Mouse (Mus musculus): Measurements from ENCODE around the gene Olfr98. TPM values are rescaled to one million over a fixed set of nuclear protein-coding genes. Genes with fewer than 3 reads are reported as not detected.
"Not testable (repeated sequence)": the region's sequence is repeated elsewhere in the genome, so short reads cannot be mapped to it uniquely, and the experiment has no call there.

Gene Olfr98
- polyA plus RNA-seq, 1 experiment from 2014 or later = not detected

- H3K4me2 ChIP-seq = no peak overlapping the region
- no peak overlapping the region for H3K4me3 ChIP-seq (replicated peaks)
- H3K27ac ChIP-seq = no peak overlapping the region
- no peak overlapping the region for H3K9ac ChIP-seq (replicated peaks)
- no peaks in the 10 kb centered on the region for H3K36me3 ChIP-seq
- H3K4me1 ChIP-seq (replicated peaks) = no peaks in the 10 kb centered on the region
- H3K9me3 ChIP-seq = no peaks in the 10 kb centered on the region
- no peaks in the 10 kb centered on the region for H3K27me3 ChIP-seq
- ATAC-seq (ENCODE audit: insufficient number of reproducible peaks, insufficient read depth, low FRiP score, low TSS enrichment, low read depth) = no peak
Observed at GRCm38 (mm10) chr17:37249460-37249859, 14.1 kb downstream of the Olfr98 start.

GRCm38 (mm10) chr17:37246715-37247114, 16.8 kb downstream of the Olfr98 start:
- H3K4me2 ChIP-seq = no peak overlapping the region
- no peak for ATAC-seq (ENCODE audit: insufficient number of reproducible peaks, insufficient read depth, low FRiP score, low TSS enrichment, low read depth)
- H3K4me3 ChIP-seq (replicated peaks) = no peak overlapping the region
- no peaks in the 10 kb centered on the region for H3K27me3 ChIP-seq
- no peak overlapping the region for H3K27ac ChIP-seq
- H3K9me3 ChIP-seq = no peaks in the 10 kb centered on the region
- no peak overlapping the region for H3K9ac ChIP-seq (replicated peaks)
- WGBS = 31% methylated on average over 5 of the region's 5 CpGs
- H3K36me3 ChIP-seq = no peaks in the 10 kb centered on the region
- no peaks in the 10 kb centered on the region for H3K4me1 ChIP-seq (replicated peaks)

GRCm38 (mm10) chr17:37242198-37242597, 21.4 kb downstream of the Olfr98 start:
- Histone ChIP-seq H3K4me3 (replicated peaks) (no peak overlapping the region), H3K27ac (no peak overlapping the region), H3K27me3 (no peaks in the 10 kb centered on the region), H3K9me3 (no peaks in the 10 kb centered on the region), H3K4me1 (replicated peaks) (no peaks in the 10 kb centered on the region), H3K4me2 (no peak overlapping the region), H3K9ac (replicated peaks) (no peak overlapping the region), H3K36me3 (no peaks in the 10 kb centered on the region)
- no peak for ATAC-seq (ENCODE audit: insufficient number of reproducible peaks, insufficient read depth, low FRiP score, low TSS enrichment, low read depth)
- 64% methylated on average over 3 of the region's 3 CpGs for WGBS

GRCm38 (mm10) chr17:37237230-37237629, 26.3 kb downstream of the Olfr98 start, which contains the start of gene Olfr97:
TSS of gene Olfr97 (minus strand) at chr17:37237330.
- WGBS = 90% methylated on average over 2 of the region's 2 CpGs
- not testable (repeated sequence) for H3K27me3 ChIP-seq; H3K27ac ChIP-seq; H3K4me2 ChIP-seq; H3K4me1 ChIP-seq (replicated peaks); H3K4me3 ChIP-seq (replicated peaks); H3K9ac ChIP-seq (replicated peaks); H3K9me3 ChIP-seq; H3K36me3 ChIP-seq; ATAC-seq (ENCODE audit: insufficient number of reproducible peaks, insufficient read depth, low FRiP score, low TSS enrichment, low read depth)

GRCm38 (mm10) chr17:37221879-37222278, 41.7 kb downstream of the Olfr98 start:
- 19% methylated on average over 1 of the region's 1 CpGs for WGBS
- no peak for ATAC-seq (ENCODE audit: insufficient number of reproducible peaks, insufficient read depth, low FRiP score, low TSS enrichment, low read depth)

GRCm38 (mm10) chr17:37219846-37220245, 43.7 kb downstream of the Olfr98 start, which contains the start of gene Olfr96:
TSS of gene Olfr96 (plus strand) at chr17:37220146.
- no peak for ATAC-seq (ENCODE audit: insufficient number of reproducible peaks, insufficient read depth, low FRiP score, low TSS enrichment, low read depth)
- no peaks in the 10 kb centered on the region for H3K36me3 ChIP-seq
- WGBS = 64% methylated on average over 4 of the region's 4 CpGs
- H3K4me2 ChIP-seq = no peak within 1 kb of the TSS
- H3K9ac ChIP-seq (replicated peaks) = no peak within 1 kb of the TSS
- peaks cover 14% of the 10 kb centered on the region; the same call in 1 of the 2 replicates for H3K9me3 ChIP-seq
- H3K4me1 ChIP-seq (replicated peaks) = no peaks in the 10 kb centered on the region
- no peaks in the 10 kb centered on the region for H3K27me3 ChIP-seq
- H3K4me3 ChIP-seq (replicated peaks) = no peak within 1 kb of the TSS
- H3K27ac ChIP-seq = no peak within 1 kb of the TSS

More at GRCm38 (mm10) chr17:37221879-37222278, 41.7 kb downstream of the Olfr98 start:
- Histone ChIP-seq H3K36me3 (no peaks in the 10 kb centered on the region), H3K9ac (replicated peaks) (no peak overlapping the region), H3K27me3 (no peaks in the 10 kb centered on the region), H3K4me3 (replicated peaks) (no peak overlapping the region), H3K27ac (no peak overlapping the region), H3K9me3 (peaks cover 9% of the 10 kb centered on the region; the same call in 1 of the 2 replicates), H3K4me1 (replicated peaks) (no peaks in the 10 kb centered on the region), H3K4me2 (no peak overlapping the region)

GRCm38 (mm10) chr17:37218486-37218885, 45.1 kb downstream of the Olfr98 start:
- no peaks in the 10 kb centered on the region; the same call in 1 of the 2 replicates for H3K27me3 ChIP-seq
- H3K9ac ChIP-seq (replicated peaks) = no peak overlapping the region
- 89% methylated on average over 3 of the region's 3 CpGs for WGBS
- no peak overlapping the region for H3K27ac ChIP-seq
- no peak overlapping the region for H3K4me2 ChIP-seq
- H3K4me1 ChIP-seq (replicated peaks) = no peaks in the 10 kb centered on the region
- no peak overlapping the region for H3K4me3 ChIP-seq (replicated peaks)
- H3K9me3 ChIP-seq = peaks cover 14% of the 10 kb centered on the region; the same call in 1 of the 2 replicates
- ATAC-seq (ENCODE audit: insufficient number of reproducible peaks, insufficient read depth, low FRiP score, low TSS enrichment, low read depth) = no peak
- no peaks in the 10 kb centered on the region for H3K36me3 ChIP-seq

- no peak within 1 kb of the TSS for H3K9ac ChIP-seq (replicated peaks)
- H3K27me3 ChIP-seq = peaks cover 25% of the 10 kb centered on the region
- 71% methylated on average over 3 of the region's 3 CpGs for WGBS
- peaks cover 3% of the 10 kb centered on the region; the same call in 1 of the 2 replicates for H3K4me1 ChIP-seq (replicated peaks)
- no peak within 1 kb of the TSS for H3K4me2 ChIP-seq
- H3K9me3 ChIP-seq = peaks cover 13% of the 10 kb centered on the region; the same call in 1 of the 2 replicates
- no peak within 1 kb of the TSS for H3K4me3 ChIP-seq (replicated peaks)
- ATAC-seq (ENCODE audit: insufficient number of reproducible peaks, insufficient read depth, low FRiP score, low TSS enrichment, low read depth) = no peak
- no peaks in the 10 kb centered on the region for H3K36me3 ChIP-seq
- no peak within 1 kb of the TSS for H3K27ac ChIP-seq
Observed at GRCm38 (mm10) chr17:37213018-37213417, 50.5 kb downstream of the Olfr98 start, which contains the start of gene Olfr95. TSS of gene Olfr95 (minus strand) at chr17:37213118.

Other genes with a start within 250 kb of the Olfr98 start
- gene Mog, start 240.4 kb downstream of the Olfr98 start, polyA plus RNA-seq (2016; fragmentation: Nextera tagmentation; extraction: Ambion mirVana) = 0.24 TPM in 1 of 2 replicates, not detected in the other
- gene Gabbr1, start 217.8 kb downstream of the Olfr98 start, polyA plus RNA-seq (2016; fragmentation: Nextera tagmentation; extraction: Ambion mirVana) = 18.0 and 18.1 TPM in 2 replicates
- 0.08 TPM in 1 of 2 replicates, not detected in the other for gene Olfr90, start 175.2 kb downstream of the Olfr98 start, polyA plus RNA-seq (2016; fragmentation: Nextera tagmentation; extraction: Ambion mirVana)
- not detected in 2 replicates for gene Olfr91, start 165.5 kb downstream of the Olfr98 start, polyA plus RNA-seq (2016; fragmentation: Nextera tagmentation; extraction: Ambion mirVana)
- not detected in 2 replicates for gene Olfr92, start 143.7 kb downstream of the Olfr98 start, polyA plus RNA-seq (2016; fragmentation: Nextera tagmentation; extraction: Ambion mirVana)
- not detected in 2 replicates for gene Olfr93, start 102.3 kb downstream of the Olfr98 start, polyA plus RNA-seq (2016; fragmentation: Nextera tagmentation; extraction: Ambion mirVana)
- not detected in 2 replicates for gene Ubd, start 69.9 kb downstream of the Olfr98 start, polyA plus RNA-seq (2016; fragmentation: Nextera tagmentation; extraction: Ambion mirVana)
- gene Olfr94, start 62.8 kb downstream of the Olfr98 start, polyA plus RNA-seq (2016; fragmentation: Nextera tagmentation; extraction: Ambion mirVana) = not detected in 2 replicates
- gene Olfr95, start 50.6 kb downstream of the Olfr98 start, polyA plus RNA-seq (2016; fragmentation: Nextera tagmentation; extraction: Ambion mirVana) = not detected in 2 replicates
- gene Olfr96, start 43.6 kb downstream of the Olfr98 start, polyA plus RNA-seq (2016; fragmentation: Nextera tagmentation; extraction: Ambion mirVana) = not detected in 2 replicates
- gene Olfr97, start 26.4 kb downstream of the Olfr98 start, polyA plus RNA-seq (2016; fragmentation: Nextera tagmentation; extraction: Ambion mirVana) = not detected in 2 replicates
- gene H2-M3, start 6.5 kb upstream of the Olfr98 start, polyA plus RNA-seq (2016; fragmentation: Nextera tagmentation; extraction: Ambion mirVana) = 1.6 and 1.8 TPM in 2 replicates
- not detected in 2 replicates for gene Olfr99, start 19.7 kb upstream of the Olfr98 start, polyA plus RNA-seq (2016; fragmentation: Nextera tagmentation; extraction: Ambion mirVana)
- not detected in 2 replicates for gene Olfr101, start 40.6 kb upstream of the Olfr98 start, polyA plus RNA-seq (2016; fragmentation: Nextera tagmentation; extraction: Ambion mirVana)
- not detected in 2 replicates for gene Olfr102, start 53.3 kb upstream of the Olfr98 start, polyA plus RNA-seq (2016; fragmentation: Nextera tagmentation; extraction: Ambion mirVana)
- not detected in 2 replicates for gene Olfr103, start 75.9 kb upstream of the Olfr98 start, polyA plus RNA-seq (2016; fragmentation: Nextera tagmentation; extraction: Ambion mirVana)
- gene Olfr104-ps, start 95.8 kb upstream of the Olfr98 start, polyA plus RNA-seq (2016; fragmentation: Nextera tagmentation; extraction: Ambion mirVana) = not detected in 2 replicates
- gene Olfr105-ps, start 115.3 kb upstream of the Olfr98 start, polyA plus RNA-seq (2016; fragmentation: Nextera tagmentation; extraction: Ambion mirVana) = not detected in 2 replicates
- not detected in 2 replicates for gene Olfr106-ps, start 126.6 kb upstream of the Olfr98 start, polyA plus RNA-seq (2016; fragmentation: Nextera tagmentation; extraction: Ambion mirVana)
- gene Olfr107, start 135.5 kb upstream of the Olfr98 start, polyA plus RNA-seq (2016; fragmentation: Nextera tagmentation; extraction: Ambion mirVana) = not detected in 2 replicates
- not detected in 2 replicates for gene Olfr108, start 181.7 kb upstream of the Olfr98 start, polyA plus RNA-seq (2016; fragmentation: Nextera tagmentation; extraction: Ambion mirVana)
- not detected in 2 replicates for gene Olfr109, start 195.2 kb upstream of the Olfr98 start, polyA plus RNA-seq (2016; fragmentation: Nextera tagmentation; extraction: Ambion mirVana)
- not detected in 2 replicates for gene H2-M2, start 219.8 kb upstream of the Olfr98 start, polyA plus RNA-seq (2016; fragmentation: Nextera tagmentation; extraction: Ambion mirVana)
- gene Olfr110, start 228.7 kb upstream of the Olfr98 start, polyA plus RNA-seq (2016; fragmentation: Nextera tagmentation; extraction: Ambion mirVana) = not detected in 2 replicates
- not detected in 2 replicates for gene Olfr111, start 244.3 kb upstream of the Olfr98 start, polyA plus RNA-seq (2016; fragmentation: Nextera tagmentation; extraction: Ambion mirVana)

All from limb, embryonic 12.5 days (tissue).